Mouse (Mus musculus): ENCODE measurements around the gene Rack1.

Gene Rack1

GRCm38 (mm10) chr11:48795221-48795620, 4.9 kb upstream of the Rack1 start:
- no peak for DNase-seq (ENCODE audit: low spot score in 2 of 2)

DNA sequence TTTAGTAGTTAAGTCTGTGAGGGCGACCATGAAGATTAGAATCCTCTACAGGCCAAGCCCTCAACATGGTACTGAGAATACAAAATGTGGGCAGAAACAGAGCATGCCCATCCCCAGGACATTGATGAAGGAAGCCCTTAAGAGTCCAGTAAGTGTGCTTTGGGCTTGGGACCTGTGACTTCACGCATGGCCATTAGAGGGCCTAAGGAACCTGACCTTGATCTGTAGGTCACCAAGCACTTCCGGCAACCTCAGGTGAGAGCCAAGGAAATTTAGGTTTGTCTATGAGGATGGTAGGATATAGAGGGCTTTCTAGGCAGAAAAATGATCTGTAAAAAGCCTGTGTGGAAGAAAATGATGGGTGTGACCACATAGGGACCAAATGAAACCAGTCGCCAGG, 3.8 kb upstream of the Rack1 start:
- DNase-seq (ENCODE audit: low spot score in 2 of 2): no peak

DNA sequence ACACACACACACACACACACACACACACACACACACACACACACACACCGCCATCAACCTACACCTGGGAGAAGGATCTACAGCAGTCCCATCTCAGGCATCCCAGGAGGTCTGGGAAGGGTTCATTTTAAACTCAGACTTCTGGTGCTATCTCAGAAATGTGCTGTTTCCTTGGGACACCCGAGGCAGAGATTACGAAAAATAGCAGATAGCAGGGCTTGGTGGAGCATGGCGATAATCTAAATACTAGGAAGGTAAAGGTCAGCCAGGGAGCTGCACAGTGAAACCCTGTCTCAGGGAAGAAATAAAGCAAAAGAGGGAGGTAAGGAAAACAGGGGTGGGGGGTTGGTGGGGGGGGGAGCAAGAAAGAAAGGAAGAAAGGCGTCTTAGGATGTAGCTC, 2.8 kb upstream of the Rack1 start:
- no peak for DNase-seq (ENCODE audit: low spot score in 2 of 2)

- no peak for DNase-seq (ENCODE audit: low spot score in 2 of 2)
Observed at GRCm38 (mm10) chr11:48798308-48798707, 1.8 kb upstream of the Rack1 start.

DNA sequence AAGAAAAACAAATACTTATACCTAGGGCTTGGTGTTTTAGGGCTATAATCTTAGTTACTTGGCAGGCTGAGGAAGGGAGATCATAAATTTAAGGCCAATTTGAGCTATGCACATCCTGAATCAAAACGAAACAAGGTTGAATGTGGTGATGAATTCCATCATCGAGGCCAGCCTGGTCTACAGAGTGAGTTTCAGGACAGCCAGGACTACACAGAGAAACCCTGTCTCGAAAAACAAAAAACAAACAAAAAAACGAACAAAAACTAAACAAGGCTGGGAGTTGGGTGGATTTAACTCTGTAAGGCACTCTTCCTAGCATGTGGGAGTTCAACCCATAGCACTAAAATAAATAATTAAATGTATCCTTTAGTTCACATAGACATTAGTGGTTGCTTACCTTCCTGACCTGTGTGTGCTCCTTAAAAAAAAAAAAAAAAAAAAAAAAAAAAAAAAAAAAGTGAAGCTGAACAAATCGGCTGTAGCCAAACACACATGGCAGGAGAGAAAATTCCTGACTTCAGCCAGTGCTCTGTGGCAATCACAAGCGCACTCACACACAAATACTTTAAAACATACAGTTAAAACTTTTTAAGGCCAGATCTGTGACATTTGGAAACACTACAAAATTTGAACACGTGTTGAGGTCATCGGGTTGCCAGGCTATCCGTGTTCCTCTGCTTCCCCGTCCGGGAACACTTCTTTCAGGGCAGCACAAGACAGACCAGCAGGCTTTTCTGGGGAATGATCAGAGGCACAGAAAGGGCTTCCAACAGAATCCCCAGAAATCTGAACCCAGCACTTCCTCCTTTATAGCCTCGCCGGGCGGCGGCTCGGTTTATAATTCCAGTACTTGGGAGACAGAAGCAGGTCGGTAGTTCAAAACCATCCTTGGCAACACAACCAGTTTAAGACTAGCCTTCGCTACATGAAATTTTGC, 880 bp upstream of the Rack1 start:
- DNase-seq (ENCODE audit: low spot score in 2 of 2): no peak

DNA sequence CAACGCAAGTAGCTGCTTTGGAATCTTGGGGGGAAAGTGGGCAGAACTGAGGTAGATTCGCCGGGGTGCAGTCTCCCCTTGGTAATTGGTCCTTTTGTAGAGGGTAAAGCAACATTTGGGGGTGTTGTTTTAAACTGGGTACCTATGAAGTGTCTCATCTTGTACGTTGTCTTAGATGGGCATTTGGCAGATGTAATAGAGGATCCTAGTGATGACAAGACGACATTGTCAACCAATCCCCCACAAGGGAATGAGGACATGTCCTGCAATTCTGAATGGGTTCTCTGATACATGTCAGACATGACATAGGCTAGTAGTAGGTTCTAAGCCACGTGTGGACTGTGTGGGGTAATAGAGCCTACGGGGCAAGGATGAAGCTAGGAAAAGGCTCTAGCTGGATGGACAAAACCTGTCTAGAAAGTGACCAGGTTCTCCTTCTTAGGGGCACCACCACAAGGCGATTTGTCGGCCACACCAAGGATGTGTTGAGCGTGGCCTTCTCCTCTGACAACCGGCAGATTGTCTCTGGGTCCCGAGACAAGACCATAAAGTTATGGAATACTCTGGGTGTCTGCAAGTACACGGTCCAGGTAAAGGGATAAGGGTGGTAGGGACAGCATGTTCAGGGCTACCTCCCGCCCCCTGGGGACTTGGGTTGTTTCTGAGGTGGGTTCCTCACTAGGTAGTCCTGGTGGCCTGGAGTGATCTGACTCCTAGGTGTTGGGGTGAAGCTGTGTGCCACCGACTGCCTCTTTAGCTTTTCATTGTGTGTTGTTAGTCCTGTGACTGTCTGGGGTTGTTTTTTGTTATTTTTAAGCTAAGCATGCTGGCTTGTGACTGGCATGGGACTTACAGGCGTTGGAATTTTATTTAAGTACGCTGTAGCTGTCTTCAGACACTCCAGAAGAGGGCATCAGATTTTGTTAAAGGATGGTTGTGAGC, 2.0 kb downstream of the Rack1 start:
- DNase-seq (ENCODE audit: low spot score in 2 of 2): no peak

DNA sequence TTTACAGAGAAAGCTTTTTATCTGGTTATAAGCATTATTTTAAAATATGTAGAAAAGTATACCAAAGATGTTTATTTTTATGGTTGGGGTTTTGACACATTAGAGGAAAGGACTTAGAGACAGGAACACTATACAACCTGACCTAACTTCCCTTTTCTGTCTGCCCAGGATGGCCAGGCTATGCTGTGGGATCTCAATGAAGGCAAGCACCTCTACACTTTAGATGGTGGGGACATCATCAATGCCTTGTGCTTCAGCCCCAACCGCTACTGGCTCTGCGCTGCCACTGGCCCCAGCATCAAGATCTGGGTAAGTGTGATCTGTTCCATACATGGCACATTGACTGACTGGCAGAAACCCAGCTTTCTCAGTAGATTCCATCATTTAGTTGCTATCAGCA, 3.9 kb downstream of the Rack1 start:
- no peak for DNase-seq (ENCODE audit: low spot score in 2 of 2)

DNA sequence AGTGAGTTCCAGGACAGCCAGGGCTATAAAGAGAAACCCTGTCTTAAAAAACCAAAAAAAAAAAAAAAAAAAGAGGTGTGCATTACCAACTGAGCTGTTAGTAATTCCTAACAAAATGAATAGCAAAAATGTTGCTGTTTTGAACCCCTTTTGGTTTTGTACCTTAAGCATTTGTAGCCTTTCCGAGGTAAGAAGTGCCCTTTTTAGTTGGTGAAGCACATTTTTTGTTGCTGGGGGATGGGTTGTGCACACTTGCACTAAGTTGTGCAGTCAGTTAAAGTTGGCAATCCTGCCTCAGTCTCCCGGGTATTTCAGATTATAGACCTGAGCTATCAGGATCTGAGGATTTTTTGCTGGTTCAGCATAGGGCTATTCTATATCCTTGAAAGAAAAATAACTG, 4.8 kb downstream of the Rack1 start:
- DNase-seq (ENCODE audit: low spot score in 2 of 2): no peak

DNA sequence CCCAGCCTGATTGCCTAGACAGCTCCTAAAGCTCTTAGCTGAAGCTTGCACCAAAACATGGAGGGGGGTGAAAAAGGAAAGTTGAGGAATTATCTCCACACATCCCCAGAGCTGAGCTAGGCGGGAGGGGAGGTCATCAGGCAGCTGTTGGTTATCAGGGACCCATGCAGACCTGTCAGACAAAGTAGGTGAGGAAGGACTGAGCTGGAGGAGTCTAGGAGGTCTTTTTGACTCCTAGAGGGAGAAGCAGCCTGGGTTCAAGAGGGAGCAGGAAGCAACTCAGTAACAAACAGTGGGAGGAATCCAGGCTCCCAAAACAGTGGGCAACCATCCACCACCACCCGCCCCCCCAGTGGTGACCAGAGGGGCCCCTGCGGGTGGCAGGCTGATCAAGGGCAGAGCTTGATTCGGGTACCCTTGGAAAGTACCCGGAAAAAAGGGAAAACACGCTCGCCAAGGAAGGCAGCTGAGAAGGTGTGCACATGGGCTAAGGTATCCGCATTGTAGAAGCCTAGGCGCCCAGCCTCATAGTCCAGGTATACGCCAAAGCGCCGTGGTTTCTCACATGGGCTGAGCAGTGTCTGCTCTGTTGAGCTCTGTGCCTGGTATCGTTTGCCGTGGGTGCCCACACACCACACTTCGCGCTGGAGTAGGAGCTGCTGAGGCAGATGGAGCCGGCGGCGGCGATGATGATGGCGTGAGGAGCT, 6.9 kb downstream of the Rack1 start:
- peak; percentile 47 to 54 for DNase-seq (ENCODE audit: low spot score in 2 of 2)

- DNase-seq (ENCODE audit: low spot score in 2 of 2): no peak
Observed at GRCm38 (mm10) chr11:48807563-48808303, 7.6 kb downstream of the Rack1 start.

GRCm38 (mm10) chr11:48808304-48808646, 8.1 kb downstream of the Rack1 start:
- DNase-seq (ENCODE audit: low spot score in 2 of 2): no peak

DNA sequence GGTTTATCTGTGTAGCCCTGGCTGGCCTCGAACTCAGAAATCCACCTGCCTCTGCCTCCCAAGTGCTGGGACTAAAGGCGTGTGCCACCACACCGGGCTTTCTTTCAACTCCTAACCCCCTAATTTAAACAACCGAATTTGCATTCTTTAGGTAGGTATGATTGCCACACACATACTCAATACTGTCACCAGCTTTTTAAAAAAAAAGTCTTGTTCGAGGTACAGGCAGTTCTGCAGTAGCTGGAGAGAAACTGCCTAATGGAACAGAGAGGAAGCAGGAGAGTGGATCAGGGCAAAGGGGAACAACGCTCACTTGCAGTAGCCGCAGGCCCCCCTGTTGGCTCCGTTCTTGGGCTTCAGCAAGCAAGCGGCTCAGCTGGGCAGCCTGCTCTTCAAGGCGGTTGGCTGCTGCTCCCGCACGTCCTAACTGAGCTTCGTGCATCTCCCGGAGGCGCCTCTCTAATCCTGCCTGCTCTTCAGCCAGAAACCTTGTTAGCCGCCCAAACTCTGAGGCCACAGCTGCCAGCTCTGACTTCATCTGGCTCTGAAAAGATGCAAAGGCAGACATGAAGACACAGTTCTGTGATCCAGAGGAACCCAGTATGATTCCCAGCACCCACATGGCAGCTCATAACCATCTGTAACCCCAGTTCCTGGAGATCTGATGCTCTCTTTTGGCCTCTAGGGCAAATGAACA, 8.8 kb downstream of the Rack1 start:
- no peak for DNase-seq (ENCODE audit: low spot score in 2 of 2)

DNA sequence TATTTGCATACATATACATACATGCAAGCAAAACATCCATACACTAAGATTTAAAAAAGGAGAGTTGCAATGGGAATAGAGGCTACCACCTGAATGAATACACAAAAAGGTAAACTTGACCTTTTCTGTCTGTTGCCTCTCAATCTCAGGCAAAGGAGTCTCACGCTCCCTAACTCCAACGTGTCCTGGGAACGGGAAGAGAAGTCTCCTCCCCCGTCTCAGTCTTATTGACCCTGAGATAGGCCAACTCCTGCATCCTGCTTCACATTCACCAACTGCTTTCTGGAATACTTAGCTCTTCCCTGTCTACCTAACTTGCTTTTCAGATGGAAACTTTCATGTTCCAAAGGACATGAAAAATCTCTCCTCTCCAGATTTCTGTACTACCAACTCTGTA, 9.3 kb downstream of the Rack1 start:
- DNase-seq (ENCODE audit: low spot score in 2 of 2): no peak

- no peak for DNase-seq (ENCODE audit: low spot score in 2 of 2)
Observed at GRCm38 (mm10) chr11:48810142-48810541, 10.0 kb downstream of the Rack1 start.

GRCm38 (mm10) chr11:48813782-48814181, 13.7 kb downstream of the Rack1 start:
- DNase-seq (ENCODE audit: low spot score in 2 of 2): no peak

DNA sequence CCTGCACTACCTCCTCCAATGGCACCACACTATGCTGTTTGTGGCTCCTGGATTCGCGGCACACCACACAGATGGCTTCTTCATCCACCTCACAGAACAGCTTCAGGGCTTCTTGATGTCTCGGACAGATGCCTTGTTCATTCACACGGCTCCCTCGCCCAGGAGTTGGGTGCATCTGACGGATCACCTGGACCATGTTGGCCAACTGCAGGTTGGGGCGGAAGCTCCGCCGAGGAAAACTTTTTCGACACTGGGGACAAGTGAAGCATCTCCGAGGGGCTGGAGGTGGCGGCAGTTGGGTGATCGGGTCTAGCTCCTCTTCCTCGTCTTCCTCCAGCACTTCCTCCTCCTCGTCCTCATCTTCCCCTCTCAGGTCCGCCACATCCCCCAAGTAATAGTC, 15.7 kb downstream of the Rack1 start:
- no peak for DNase-seq (ENCODE audit: low spot score in 2 of 2)

DNA sequence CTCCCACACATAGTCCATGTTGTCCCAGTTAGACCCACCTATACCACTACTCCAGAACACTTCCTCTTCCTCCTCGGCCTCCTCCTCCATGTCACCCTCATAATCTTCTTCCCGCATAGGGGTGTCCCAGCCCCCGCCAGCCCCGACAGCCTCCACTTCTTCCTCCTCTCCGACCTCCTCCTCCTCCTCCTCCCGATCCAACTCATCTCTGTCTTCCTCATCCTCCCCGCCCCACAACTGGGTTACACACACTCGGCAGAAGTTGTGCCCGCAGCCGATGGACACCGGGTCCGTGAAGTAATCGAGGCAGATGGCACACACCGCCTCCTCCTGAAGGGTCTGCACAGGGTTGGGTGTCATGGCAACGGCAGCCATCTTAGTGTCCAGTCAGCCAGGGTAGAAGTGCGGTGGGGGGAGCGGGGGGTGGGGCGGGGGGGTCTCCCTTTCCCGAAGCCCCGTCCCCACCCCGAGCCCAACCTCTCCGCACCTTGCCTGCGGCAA, 16.2 kb downstream of the Rack1 start:
- peak; percentile 35 to 45 for DNase-seq (ENCODE audit: low spot score in 2 of 2)

GRCm38 (mm10) chr11:48816800-48817665, 16.9 kb downstream of the Rack1 start, which contains the start of gene Trim41:
Gene Trim41 (minus strand): TSS chr11:48817353.
- DNase-seq (ENCODE audit: low spot score in 2 of 2): peak; percentile 98 to 99

DNA sequence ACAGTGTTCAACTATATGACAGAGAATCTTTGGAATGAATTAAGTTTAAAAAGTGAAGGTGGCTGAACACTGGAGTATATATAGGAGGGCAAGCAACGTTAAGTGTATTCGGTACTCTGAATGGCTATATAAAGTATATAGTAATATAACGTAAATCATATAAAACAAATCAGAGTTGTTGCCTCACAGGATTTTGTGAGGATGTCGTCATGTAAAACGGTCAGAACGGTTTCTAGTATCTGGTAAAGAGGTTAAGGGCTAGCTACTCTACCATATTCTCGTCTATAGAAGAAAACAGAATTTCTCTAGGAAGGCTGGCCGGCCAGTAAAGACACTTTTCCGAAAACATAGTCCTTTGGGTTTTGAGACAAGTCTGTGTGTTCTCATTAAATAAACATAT, 17.7 kb downstream of the Rack1 start:
- DNase-seq (ENCODE audit: low spot score in 2 of 2): no peak

Measured in right cerebral cortex, adult 2 months (tissue).